Mouse (Mus musculus) Patski (cell line): ENCODE measurements at regions not wholly inside any gene's neighbourhood (a gene's known extent, or its start where the extent isn't known, plus 50 kb on each side); places are given as distances from the start of the nearest gene placed in this dataset.
"Not testable (repeated sequence)": the region's sequence is repeated elsewhere in the genome, so short reads cannot be mapped to it uniquely, and the experiment has no call there.

ENCODE experiments used
- ATAC-seq: fragments of 100-300 bp; one replicate; pipeline ENCODE4 v1.8.0; 2021
- CTCF ChIA-PET: fragments of 350-600 bp; sonication (Branson Sonifier 250); formaldehyde crosslinking; loops from one replicate; lab custom pipeline; 2022; ENCODE audit warnings: inconsistent platforms; lab: Charles Lee
- POLR2A ChIA-PET: fragments of 350-600 bp; sonication (Branson Sonifier 250); formaldehyde crosslinking; loops from one replicate; lab custom pipeline; 2022; ENCODE audit warnings: antibody characterized with exemption, inconsistent platforms; lab: Charles Lee
- DNase-seq: peaks from one replicate; pipeline ENCODE4 v3.0.0-alpha.2; 2011; ENCODE audit warnings: low read depth, low spot score
- H3K27me3 ChIP-seq: fragments of 371-371 bp; one replicate; pipeline ENCODE4 v1.5.1; 2021
- CTCF ChIP-seq: fragments of 100-300 bp; IDR thresholded peaks from one replicate; pipeline ENCODE4 v1.5.1; 2021
- in situ Hi-C: fragments of 300-500 bp; cut with MboI; formaldehyde crosslinking; loops from 3 replicates; pipeline ENCODE4 v1.11.1; 2018; ENCODE audit warnings: low pct_unique_long_range_greater_than_20kb, mixed read lengths

DNA sequence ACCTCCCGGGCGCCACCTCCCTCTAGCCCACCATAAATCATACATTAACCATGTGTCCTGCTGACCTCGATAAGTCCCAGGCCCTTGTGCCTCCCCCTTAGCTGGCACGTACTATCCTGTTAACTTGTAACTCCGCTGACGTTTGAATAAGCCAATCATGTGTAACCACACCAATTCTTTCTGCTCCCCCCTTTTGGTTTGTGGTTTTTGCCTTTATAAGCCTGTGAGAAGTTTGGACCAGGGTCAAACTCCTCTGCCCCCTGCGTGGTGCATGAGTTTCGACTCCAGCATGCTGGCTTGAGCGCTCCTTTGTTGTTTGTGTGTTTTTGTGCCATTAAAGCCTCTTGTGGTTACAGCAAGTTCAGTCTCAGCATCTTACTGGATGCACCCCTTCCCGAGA is 138.4 kb upstream of the Samt2 start:
- ATAC-seq, POLR2A ChIA-PET, DNase-seq, CTCF ChIA-PET, H3K27me3 ChIP-seq: not testable (repeated sequence)
- in situ Hi-C loops, result loop anchor here (25.0 kb wide), 1 partner anchor 595 kb away; no protein-coding TSS in a partner anchor

DNA sequence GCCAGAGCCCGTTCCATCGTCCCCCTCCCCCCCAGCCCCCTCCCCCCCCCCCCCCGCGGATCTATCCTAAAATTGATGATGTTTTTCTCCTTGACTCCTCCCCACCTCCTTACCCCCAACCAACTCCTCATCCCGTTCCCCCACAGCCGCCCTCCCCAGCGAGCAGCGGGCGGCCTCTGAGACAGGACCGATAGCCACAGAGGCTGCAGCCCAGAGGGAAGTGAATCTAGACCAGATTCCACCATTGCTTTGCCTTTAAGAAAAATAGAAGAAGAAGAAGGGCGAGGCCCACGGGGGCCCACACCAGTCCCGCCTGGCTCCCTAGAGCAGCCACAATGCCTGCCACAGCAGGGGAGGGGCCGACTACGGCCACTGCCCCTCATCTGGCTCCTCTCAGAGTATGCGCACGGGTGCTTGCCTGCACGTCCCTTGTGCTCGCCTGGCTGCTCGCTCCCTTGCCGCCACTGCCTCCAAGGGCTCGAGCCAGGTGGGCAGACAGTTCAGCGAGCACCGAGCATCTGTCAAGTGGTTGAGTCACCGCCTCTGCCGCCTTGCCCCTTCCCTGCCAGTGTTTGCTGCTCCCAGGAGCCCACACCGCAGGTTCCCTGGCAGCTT is 134.6 kb upstream of the Samt2 start:
- ATAC-seq (peak; percentile 96), DNase-seq (no peak)
- ChIA-PET POLR2A (no interaction called here), CTCF (no interaction called here)
- in situ Hi-C loops, result loop anchor here (25.0 kb wide), 1 partner anchor 599 kb away; no protein-coding TSS in a partner anchor
- TF ChIP-seq CTCF, result no peak
- no peaks in the 10 kb centered on the region for H3K27me3 ChIP-seq

DNA sequence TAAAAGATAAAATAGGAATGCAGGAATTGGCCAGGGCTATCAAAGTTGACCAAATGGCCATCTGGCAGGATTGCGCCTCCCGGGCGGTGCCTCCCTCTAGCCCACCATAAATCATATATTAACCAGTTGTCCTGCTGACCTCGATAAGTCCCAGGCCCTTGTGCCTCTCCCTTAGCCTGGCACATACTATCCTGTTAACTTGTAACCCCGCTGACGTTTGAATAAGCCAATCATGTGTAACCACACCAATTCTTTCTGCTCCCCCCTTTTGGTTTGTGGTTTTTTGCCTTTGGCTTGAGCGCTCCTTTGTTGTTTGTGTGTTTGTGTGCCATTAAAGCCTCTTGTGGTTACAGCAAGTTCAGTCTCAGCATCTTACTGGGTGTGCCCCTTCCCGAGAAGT is 133.4 kb upstream of the Samt2 start:
- CTCF ChIA-PET, H3K27me3 ChIP-seq, DNase-seq, POLR2A ChIA-PET, ATAC-seq: not testable (repeated sequence)
- in situ Hi-C loops, result loop anchor here (25.0 kb wide), 1 partner anchor 600 kb away; no protein-coding TSS in a partner anchor

- DNase-seq, ATAC-seq, POLR2A ChIA-PET, H3K27me3 ChIP-seq, CTCF ChIA-PET: not testable (repeated sequence)
- in situ Hi-C loops, result loop anchor here (5.0 kb wide), 1 partner anchor 1838 kb away; no protein-coding TSS in a partner anchor
Measured at GRCm38 (mm10) chrX:154670529-154670928, 91.4 kb upstream of the Samt2 start.
